Comparison of ENCODE assay signal across 18 mouse cellular contexts in the genomic region with DNA sequence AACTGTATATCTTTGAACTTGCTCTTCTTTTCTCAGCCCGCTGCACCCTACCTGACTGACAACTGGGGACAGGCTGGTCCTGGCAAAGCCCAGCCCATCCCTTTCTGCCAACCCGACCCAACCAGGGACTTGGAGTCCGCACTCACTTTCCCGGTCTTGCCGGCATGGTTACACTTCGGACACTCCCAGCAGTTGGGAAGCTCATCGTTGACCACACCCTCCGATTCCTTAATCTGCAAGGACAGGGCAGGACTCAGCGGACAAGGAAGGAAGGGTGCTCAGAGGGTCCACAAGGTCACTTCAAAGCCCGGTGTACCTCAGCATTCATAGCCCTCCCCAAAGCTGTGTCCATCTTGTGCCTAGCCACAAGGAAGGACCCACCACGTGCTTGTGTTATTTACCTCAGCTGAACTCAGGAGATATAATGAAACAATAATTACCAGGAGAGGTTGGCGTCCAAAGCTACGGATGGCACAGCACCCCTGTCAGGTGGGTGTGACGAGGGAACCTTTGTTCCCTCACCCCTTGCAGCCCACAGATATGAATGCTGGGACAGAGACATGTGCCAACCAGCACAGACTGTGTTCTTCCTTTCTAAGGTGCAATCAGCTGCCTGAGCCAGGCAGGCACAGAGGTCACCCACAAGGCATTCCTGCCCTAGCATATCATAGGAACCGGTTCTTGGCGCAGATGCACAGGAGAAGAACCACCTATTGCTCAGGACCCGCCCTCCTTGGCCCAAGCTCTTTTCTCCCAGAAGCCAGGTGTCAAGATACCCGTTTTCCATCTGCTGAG. TPM values are rescaled to one million over a fixed set of nuclear protein-coding genes. Genes with fewer than 3 reads are reported as not detected.
DNase-seq lines count a peak whose midpoint lies in the region; ATAC-seq lines count a peak whose summit lies in the region.
"Had no signal": no experiment of that assay in that cellular context is flagged by ENCODE, and none has a peak within 500 bp of the region (broad histone marks: within the 10 kb centered on the region; RNA-seq: fewer than 3 reads in every experiment).

No protein-coding gene starts in this region.

- H3K9ac ChIP-seq in kidney, embryonic 14.5 days (ENCODE audit: low read depth, low read length) = no peak overlapping the region
- H3K9ac ChIP-seq in heart, embryonic 11.5 days (ENCODE audit: low read depth, low read length) = no peak overlapping the region
- H3K9ac ChIP-seq: embryonic facial prominence, embryonic 13.5 days; forebrain, embryonic 12.5 days; hindbrain, embryonic 15.5 days; liver, embryonic 15.5 days; midbrain, embryonic 15.5 days had no signal

- DNase-seq in kidney, adult 9 months = peak; percentile 83
- DNase-seq in ZHBTc4 (ENCODE audit: low read depth, low spot score) = peak; percentile 13
- DNase-seq in cerebellum, adult 9-11 months = peak; percentile 78
- DNase-seq in large intestine, adult 2 months (ENCODE audit: low read depth, low spot score) = peak; percentile 36
- DNase-seq: adrenal gland, postnatal 25 days; gastrocnemius, adult 2 months; layer of hippocampus, adult 9-11 months; retina, postnatal 1 day; thymus, adult 2 months had no signal

- 92% methylated on average over 18 of the region's 18 CpGs for WGBS in kidney, embryonic 14.5 days
- 41% methylated on average over 18 of the region's 18 CpGs for WGBS in large intestine, adult 2 months
- 90% methylated on average over 18 of the region's 18 CpGs for WGBS in heart, embryonic 11.5 days (ENCODE audit: insufficient replicate concordance)

- no peak overlapping the region for H3K27ac ChIP-seq in kidney, embryonic 14.5 days (ENCODE audit: low read depth, low read length)
- H3K27ac ChIP-seq in heart, embryonic 11.5 days (ENCODE audit: low read depth, low read length) = no peak overlapping the region
- H3K27ac ChIP-seq: embryonic facial prominence, embryonic 13.5 days; forebrain, embryonic 12.5 days; gastrocnemius, adult 2 months; hindbrain, embryonic 15.5 days; liver, embryonic 15.5 days; macrophage; midbrain, embryonic 15.5 days had no signal

- no peak overlapping the region for H3K4me3 ChIP-seq in kidney, embryonic 14.5 days (ENCODE audit: low read length)
- no peak overlapping the region for H3K4me3 ChIP-seq in heart, embryonic 11.5 days (ENCODE audit: low read depth, low read length)
- H3K4me3 ChIP-seq: embryonic facial prominence, embryonic 13.5 days; forebrain, embryonic 12.5 days; gastrocnemius, adult 2 months; hindbrain, embryonic 15.5 days; liver, embryonic 15.5 days; midbrain, embryonic 15.5 days had no signal

- H3K4me1 ChIP-seq in kidney, embryonic 14.5 days (ENCODE audit: control insufficient read depth, insufficient read depth, low read length) = peaks cover 13% of the 10 kb centered on the region
- peaks cover 2% of the 10 kb centered on the region; the same call in 1 of the 2 replicates for H3K4me1 ChIP-seq in heart, embryonic 11.5 days (ENCODE audit: control insufficient read depth, insufficient read depth, low read length)
- H3K4me1 ChIP-seq: forebrain, embryonic 12.5 days; midbrain, embryonic 15.5 days had no signal

- no peaks in the 10 kb centered on the region for H3K27me3 ChIP-seq in kidney, embryonic 14.5 days (ENCODE audit: control insufficient read depth, insufficient read depth, low read length)
- no peaks in the 10 kb centered on the region for H3K27me3 ChIP-seq in heart, embryonic 11.5 days (ENCODE audit: control insufficient read depth, insufficient read depth, low read length)
- H3K27me3 ChIP-seq: embryonic facial prominence, embryonic 13.5 days; forebrain, embryonic 12.5 days; hindbrain, embryonic 15.5 days; liver, embryonic 15.5 days; midbrain, embryonic 15.5 days had no signal

- H3K9me3 ChIP-seq in kidney, embryonic 14.5 days (ENCODE audit: control insufficient read depth, low read length) = no peaks in the 10 kb centered on the region
- no peaks in the 10 kb centered on the region for H3K9me3 ChIP-seq in heart, embryonic 11.5 days (replicated peaks; ENCODE audit: control insufficient read depth, low read length)
- H3K9me3 ChIP-seq: embryonic facial prominence, embryonic 13.5 days; forebrain, embryonic 12.5 days; hindbrain, embryonic 15.5 days; liver, embryonic 15.5 days; midbrain, embryonic 15.5 days had no signal

- H3K36me3 ChIP-seq in kidney, embryonic 14.5 days (ENCODE audit: control insufficient read depth, insufficient read depth, low read length) = peaks cover 58% of the 10 kb centered on the region
- peaks cover 18% of the 10 kb centered on the region; the same call in 1 of the 2 replicates for H3K36me3 ChIP-seq in heart, embryonic 11.5 days (ENCODE audit: control insufficient read depth, insufficient read depth, low read length)

- ATAC-seq in kidney, embryonic 14.5 days (ENCODE audit: low FRiP score, low TSS enrichment) = no peak
- no peak for ATAC-seq in frontal cortex, adult (ENCODE audit: low TSS enrichment)
- no peak for ATAC-seq in heart, embryonic 11.5 days (replicated peaks; ENCODE audit: insufficient number of reproducible peaks, low FRiP score, low TSS enrichment)

- H3K4me2 ChIP-seq in kidney, embryonic 14.5 days (replicated peaks; ENCODE audit: low read depth, low read length) = no peak overlapping the region
- no peak overlapping the region for H3K4me2 ChIP-seq in heart, embryonic 11.5 days
- H3K4me2 ChIP-seq: embryonic facial prominence, embryonic 13.5 days; forebrain, embryonic 12.5 days; hindbrain, embryonic 15.5 days; liver, embryonic 15.5 days; midbrain, embryonic 15.5 days had no signal

RNA-seq across cellular contexts. Expression of gene Rnf34, which starts 32.6 kb away (rescaled TPM):
- polyA plus RNA-seq in kidney, embryonic 14.5 days (2014; fragmentation: Nextera tagmentation; extraction: Ambion mirVana) = 33.4 and 35.1 TPM in 2 replicates
- 7.7 and 7.8 TPM in 2 replicates for polyA plus RNA-seq in large intestine, adult 2 months (2012; rRNA removed)
- polyA plus RNA-seq in heart, embryonic 11.5 days (2014; fragmentation: Nextera tagmentation; extraction: Ambion mirVana) = 32.4 and 36.0 TPM in 2 replicates

Comparison
In these comparisons a context has a peak if more than half of its experiments do, and no peak if none do; other contexts are left out.
1. DNase-seq: peak in every context shown above with its lines; median percentile 83 in kidney, adult 9 months; 78 in cerebellum, adult 9-11 months; 36 in large intestine, adult 2 months; 13 in ZHBTc4.